Mouse (Mus musculus) heart, postnatal 36 days (tissue): Measurements from ENCODE around the gene Fbxl5. TPM values are rescaled to one million over a fixed set of nuclear protein-coding genes. Genes with fewer than 3 reads are reported as not detected.
A peak's percentile ranks its signal among the peaks of the same experiment; 100 is the strongest.

ENCODE experiments used
- DNase-seq, 2 experiments: peaks; one replicate each; pipeline ENCODE4 v3.0.0; 2021 to 2022
- intact Hi-C: fragments of 180-260 bp; cut with DNase I; formaldehyde crosslinking; loops from one replicate; pipeline ENCODE4 v1.15.1; 2025
- total RNA-seq, 2 experiments: library from RNA; stranded (reverse); gene quantifications; 2 replicates each; pipeline ENCODE4 v1.2.3; 2021

The Fbxl5 gene
- total RNA-seq, 2 experiments from 2014 or later: 37.6 to 38.0 TPM

DNA sequence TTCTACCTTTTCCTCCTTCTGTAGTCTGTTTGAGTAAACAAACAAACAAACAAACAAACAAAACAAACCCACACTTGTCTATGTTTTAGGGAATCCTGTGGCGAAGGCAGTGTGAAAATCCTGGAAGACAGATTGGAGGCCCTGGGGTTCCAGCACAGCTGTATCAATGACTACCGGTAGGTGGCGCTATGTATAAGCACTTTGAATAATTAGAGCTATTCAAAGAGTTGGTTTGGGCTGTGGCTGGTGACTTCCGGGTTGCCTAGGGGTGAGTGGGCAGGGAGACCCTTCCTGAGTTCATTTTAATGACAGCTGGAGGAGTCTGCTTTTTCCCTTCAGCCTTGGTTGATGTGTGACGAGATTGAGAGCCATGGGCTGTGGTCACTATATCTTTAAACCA lies 15.9 kb upstream of the Fbxl5 start:
- intact Hi-C loops: loop anchor here (10.0 kb wide), 1 partner anchor 427 kb away; no protein-coding TSS in a partner anchor
- peak in 1 of 2 experiments; percentile 52 for DNase-seq

DNA sequence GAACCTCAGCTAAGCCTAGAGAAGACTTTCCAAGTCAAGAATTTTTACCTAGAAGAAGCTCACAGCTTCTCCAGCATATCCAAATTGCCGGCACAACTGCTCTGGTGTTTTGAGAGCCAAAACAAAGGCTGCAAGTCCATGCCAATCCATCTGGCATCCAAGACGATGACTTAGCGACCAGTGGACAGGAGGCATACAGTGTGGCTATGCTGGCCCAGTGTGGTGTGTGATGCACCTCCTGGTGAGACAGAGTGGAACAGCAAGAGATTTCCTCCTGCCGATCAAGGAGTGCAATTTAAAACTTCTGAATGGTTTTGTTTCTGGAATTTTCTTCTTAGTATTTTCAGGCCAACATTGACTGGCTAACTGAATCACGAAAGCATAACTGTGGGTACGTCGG lies 15.2 kb upstream of the Fbxl5 start:
- DNase-seq: no peak
- intact Hi-C loops: loop anchor here (10.0 kb wide), 1 partner anchor 428 kb away; no protein-coding TSS in a partner anchor

DNA sequence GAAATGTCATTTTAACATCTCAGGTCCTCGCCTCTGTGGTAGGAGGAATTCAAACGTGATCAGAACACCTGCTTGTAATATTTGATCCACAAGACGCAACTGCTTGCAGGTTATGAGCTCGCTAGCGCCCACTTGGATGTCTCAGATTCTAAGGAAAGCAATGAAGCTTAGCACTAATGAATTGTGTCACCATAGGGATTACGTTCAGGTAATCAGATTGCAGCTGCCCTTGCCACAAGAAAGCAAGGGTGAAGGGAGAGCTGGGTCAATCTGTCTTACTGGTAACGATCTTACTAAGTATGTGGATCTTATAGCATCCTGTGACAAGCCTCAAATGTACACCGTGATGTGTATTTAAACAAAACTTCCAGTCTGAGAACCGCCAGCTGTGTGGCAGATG lies 5.9 kb upstream of the Fbxl5 start:
- DNase-seq: no peak
- intact Hi-C loops: no loop called here

DNA sequence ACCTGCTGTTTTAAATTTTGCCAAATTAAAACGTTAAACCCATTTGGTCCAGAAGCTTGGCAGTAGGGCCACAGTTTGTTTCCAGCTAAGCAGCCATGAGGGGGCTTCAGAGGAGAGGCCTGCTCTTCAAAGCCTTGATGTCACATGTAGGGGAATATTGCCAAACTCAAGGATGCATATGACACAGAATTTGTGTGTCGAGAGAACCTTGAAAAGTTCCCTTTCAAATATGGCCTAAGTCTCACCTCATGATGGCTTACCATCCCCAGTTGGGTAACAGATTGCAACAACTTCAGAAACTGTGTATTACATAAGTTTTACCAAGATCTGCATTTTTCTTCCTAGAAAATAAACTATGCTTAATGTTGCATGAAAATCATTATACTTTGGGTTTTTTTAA lies 5.4 kb upstream of the Fbxl5 start:
- DNase-seq: no peak
- intact Hi-C loops: no loop called here

DNA sequence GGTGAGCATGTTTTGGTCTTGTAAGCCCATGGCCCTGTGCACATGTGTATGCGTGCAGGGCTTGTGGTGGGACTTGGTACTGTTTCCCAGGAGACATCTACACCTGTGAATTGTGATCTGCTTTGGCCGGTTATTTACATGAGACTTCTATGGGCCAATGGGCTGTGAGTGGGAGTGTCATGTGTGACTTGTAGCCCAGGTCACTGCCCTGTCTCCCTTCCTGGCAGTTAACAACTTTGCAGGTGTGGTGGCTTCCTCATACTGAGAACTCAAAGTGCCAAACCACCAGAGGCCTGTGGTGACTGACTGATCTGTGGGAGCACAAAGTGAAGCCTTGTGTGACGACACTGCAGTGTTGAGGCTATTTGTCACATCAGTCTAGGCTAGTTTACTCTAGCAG lies 3.1 kb upstream of the Fbxl5 start:
- no peak for DNase-seq
- intact Hi-C loops: no loop called here

DNA sequence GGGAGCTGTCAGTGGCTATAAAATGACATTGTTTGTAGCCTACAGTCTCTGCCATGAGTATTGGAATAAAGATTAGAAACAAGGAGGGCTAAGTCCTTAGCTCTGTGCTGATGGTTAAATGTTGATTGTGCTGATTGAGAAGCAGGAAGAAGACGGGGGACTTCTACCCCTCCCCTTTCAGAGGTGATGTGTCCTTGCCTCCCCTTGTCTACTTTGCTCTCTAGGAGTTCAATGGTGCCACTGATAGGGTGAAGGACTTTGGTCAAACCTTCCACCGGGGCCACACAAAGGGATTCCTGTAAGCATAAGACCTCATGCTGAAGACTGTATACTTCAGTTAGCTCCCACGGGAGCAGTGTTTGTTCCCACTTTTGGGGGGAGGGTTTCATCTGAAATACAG lies 1.4 kb upstream of the Fbxl5 start:
- no peak for DNase-seq
- intact Hi-C loops: no loop called here

DNA sequence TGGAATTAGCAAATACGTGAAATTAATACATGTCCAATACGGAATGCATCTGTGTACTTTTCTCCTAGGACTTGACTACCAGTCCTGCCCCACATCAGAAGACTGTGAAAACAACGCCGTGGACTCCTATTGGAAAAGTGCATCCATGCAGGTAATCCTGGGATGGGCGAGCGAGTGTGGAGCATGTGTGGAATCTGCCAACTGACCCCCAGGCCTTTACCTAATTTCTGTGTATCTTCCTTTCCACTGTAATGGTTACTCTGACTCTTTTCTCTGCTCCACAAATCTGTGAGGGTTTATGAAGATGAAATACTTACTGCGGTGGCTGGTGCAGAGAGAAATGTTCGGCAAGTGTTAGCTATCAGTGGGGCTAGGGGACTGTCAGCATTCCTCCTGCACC lies 761 bp upstream of the Fbxl5 start:
- intact Hi-C loops: no loop called here
- DNase-seq: no peak

DNA sequence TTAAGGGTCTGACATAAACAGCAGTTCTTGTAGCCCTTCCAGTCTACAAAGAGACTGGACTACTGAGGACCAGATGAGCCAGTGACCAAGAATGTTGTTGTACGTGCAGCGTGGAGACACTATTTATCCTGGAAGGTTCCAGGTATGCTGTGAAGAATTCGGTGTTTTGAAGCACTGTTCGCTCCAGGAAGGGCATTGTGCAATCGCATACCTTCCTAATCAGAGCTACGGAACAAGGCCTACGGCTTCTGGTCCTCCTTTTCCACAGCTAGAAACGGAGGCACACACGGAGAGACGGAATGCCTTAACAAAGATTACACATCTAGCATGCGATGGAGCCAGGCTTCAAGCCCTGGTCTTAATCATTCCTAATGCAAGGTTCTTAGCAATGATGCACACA lies 653 bp downstream of the Fbxl5 start:
- intact Hi-C loops: no loop called here
- DNase-seq: no peak

DNA sequence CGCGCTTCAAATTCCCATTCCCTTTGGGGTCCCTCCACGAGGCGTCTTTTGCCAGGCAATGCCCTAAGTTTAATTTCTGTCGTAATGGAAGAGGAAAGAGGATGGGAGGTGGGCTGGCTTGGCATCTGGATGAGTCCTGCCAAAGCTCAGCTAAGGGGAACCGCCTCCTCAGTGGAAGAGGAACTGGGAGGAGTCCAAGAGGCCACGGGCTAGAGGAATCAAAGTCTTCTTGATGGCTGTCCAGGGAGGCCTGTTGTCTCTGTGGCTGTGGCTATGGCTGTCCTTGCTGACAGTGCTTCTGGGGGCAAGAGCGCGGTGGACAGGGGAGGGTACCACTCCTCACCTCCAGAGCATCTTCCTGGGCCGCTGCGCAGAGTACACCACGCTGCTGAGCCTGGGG lies 2.7 kb downstream of the Fbxl5 start, which contains the start of gene Bst1:
TSS of gene Bst1 (plus strand) at position 191 of the 400 bp plus-strand sequence.
- DNase-seq: peak in 1 of 2 experiments; percentile 7
- intact Hi-C loops: no loop called here

DNA sequence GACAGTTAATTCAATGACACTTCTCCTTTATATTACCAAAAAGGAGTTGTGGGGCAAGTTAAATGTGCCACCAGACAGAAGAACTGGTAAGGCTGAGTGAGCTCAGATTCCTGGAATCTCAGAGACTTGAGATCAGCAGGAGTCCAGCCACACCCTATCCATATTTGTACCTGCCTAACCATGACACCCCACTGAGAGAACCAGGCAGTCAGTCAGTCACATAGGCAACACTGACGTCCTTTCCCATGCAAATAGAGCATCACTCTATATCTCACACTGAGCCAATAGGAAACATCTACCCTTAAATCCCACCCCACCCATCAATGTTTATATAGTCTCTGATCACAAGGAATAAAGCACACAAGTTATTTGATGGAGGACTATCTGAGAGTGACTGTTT lies 5.7 kb downstream of the Fbxl5 start:
- intact Hi-C loops: no loop called here

DNA sequence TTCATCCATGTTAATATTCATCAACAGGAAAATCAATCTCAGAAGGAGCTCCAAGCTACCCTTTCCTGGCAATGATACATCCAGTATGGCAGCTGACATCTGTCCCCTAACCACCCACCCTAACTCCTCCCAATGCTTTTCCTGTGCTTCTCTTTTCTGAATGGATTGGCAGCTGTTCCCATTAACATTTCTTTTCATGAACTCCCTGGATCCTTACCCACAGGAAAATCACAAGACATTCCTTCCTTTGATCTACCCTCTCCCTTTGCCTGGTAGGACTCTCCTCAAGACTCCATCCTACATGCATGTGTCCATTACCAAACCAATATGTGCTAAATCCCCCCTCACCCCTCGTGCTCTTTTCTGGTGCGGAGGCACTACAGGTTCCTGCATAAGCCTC lies 6.9 kb downstream of the Fbxl5 start:
- DNase-seq: no peak
- intact Hi-C loops: no loop called here

More for the DNA sequence above, 5.7 kb downstream of the Fbxl5 start:
- no peak for DNase-seq

DNA sequence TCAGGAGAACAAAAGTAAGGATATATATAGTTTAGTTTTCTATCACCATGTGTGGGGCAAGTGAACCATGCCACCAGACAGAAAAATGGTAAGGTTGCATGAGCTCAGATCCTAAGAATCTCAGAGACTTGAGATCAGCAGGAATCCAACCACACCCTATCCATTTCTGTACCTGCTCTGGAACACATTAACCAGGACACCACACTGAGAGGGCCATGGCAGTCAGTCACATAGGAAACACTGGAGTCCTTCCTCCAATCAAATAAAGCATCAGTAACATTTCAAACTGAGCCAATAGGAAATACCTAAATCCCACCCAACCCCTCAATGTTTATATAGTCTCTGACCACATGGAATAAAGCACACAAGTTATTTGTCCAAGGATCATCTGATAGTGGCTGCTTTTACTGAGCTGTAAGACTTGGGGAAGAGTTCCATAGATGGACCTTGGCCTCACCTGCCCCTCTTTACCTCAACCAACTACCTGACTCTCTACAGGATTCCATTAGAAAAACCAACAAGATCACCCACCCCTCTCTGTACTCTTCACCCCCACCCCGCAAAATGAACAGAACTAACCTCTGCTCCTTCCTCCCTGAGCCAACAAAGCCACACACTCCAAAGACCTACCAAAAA lies 10.9 kb downstream of the Fbxl5 start:
- no peak for DNase-seq
- intact Hi-C loops: no loop called here

DNA sequence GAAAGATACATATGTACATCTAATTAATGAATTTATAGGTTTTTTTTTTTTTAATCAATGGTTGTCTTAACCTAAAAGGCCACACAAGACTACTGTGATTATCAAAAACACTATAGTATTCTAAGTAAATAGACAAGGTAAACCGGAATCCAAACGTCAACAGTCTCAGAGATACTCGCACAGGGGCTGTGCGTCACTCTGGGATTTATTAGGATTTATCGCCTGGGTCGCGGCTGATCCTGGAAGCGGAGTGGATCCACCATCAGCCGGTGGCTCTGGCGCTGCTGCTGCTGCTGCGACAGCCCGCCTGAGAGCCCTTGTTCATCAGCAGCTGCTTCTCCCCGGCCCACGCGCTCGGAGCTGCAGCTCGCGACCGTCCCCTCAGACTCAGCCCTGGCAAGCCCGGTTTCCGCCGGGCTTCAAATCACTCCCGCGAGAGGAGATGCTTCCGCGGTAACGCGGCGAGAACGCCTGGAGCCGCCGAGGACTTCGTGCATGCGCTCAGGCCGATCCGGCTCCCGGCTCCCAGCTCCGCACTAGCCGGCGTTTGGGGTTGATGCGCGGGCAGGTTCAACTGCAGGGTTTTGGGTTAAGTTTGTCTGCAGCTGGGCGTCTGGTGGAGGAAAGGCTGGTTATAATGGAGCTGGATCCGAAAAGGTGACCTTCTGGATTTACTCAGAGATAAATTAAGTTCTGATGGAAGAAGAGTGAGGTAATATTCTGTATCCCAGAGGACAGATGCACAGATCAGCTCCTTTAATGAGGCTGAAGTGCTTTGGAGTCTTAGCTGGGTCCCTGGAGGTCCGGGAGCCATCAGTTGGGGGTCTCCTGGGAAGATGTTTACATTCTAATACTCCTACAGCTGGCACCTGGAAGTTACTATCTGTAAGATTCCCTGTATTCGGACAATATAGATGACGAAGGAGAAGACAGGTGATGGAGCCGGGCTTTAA lies 13.4 kb downstream of the Fbxl5 start:
- DNase-seq: peak; percentile 77 to 78

DNA sequence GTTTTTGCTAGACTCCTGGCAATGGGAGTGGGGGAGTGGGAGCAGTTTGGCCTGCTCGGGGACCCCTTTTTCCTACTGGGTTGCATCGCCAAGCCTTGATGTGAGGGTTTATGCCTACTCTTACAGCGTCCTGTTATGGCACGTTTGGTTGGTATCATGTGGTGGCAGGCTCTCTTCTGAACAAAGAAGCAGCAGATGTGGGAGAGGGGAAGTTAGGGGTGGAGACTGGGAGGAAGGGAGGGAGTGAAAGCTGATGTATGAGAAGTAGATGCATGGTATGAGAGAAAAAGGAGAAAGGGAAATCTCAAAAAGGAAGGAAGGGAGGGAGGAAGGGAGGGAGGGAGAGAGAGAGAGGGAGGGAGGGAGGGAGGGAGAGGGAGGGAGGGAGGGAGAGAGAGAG lies 14.5 kb downstream of the Fbxl5 start:
- intact Hi-C loops: no loop called here
- no peak for DNase-seq

More for the DNA sequence above, 13.4 kb downstream of the Fbxl5 start:
- intact Hi-C loops: no loop called here

DNA sequence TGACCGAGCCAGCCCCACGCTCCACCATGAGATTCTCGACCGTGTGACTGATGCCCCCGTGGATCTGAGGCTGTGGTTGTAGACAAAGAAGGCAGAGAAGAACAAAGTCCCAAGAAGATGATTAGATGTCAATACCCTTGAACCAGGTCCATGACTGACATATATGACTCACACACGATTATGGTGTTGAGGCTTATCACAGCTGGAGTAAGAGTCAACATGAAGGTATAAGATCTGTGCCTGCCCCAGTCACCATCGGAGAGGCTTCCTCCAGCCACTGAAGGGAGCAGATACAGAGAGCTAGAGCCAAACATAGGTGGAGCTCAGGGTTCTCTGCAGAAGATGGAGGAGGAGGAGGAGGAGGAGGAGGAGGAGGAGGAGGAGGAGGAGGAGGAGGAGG lies 15.1 kb downstream of the Fbxl5 start:
- intact Hi-C loops: no loop called here
- no peak for DNase-seq

DNA sequence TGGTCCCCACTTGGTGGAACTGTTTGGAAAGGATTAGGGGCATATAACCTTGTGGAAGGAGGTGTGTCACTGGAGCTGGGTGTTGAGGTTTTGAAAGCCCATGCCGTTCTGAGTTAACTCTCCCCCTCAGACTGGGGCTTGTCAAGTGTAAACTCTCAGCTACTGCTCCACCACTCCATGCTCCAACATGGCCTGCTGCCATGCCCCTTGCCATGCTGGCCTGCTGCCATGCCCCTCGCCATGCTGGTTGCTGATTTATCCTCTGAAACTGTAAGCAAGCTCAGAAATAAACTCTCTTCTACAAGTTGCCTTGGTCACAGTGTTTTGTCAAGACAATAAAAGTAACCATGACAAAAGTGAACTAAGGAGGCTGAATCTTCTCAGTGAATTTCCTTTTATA lies 16.0 kb downstream of the Fbxl5 start:
- intact Hi-C loops: no loop called here
- DNase-seq: no peak

DNA sequence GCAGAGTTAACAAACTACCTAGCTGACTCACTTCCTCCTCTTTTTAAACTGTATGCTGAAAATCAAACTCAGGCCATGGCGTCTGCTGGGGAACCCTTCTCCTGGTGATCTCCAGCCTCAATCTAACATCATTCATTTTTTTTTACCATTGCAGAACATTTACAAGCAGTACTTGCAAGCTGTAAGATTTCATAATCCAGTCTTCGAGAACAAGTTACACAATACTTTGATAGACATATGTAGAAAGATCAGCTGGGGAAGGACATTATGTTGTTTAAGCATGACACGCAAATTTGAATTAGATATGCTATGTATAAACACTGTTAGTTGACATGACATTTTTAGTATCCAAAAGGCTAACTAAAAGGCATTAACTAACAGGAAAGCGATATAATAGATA lies 19.6 kb downstream of the Fbxl5 start:
- intact Hi-C loops: no loop called here
- no peak for DNase-seq

DNA sequence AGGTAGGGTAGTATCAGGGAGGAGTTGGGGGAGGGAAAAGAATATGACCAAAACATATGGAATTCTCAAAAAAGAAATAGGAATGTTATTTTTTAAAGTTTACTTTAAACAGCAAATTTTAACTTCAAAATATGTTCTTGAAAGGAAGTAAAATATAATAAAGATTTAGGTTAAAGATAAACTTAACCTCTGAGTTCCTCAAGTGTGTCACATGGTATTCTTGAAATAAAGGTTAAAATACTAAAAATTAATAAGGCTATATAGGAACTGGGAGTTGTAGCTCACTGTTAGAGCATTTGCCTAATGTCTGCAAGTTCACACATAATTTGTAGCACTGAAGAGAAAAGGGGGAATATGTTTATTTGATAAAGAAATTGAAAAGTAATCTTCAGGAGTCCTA lies 20.2 kb downstream of the Fbxl5 start:
- DNase-seq: no peak
- intact Hi-C loops: no loop called here

DNA sequence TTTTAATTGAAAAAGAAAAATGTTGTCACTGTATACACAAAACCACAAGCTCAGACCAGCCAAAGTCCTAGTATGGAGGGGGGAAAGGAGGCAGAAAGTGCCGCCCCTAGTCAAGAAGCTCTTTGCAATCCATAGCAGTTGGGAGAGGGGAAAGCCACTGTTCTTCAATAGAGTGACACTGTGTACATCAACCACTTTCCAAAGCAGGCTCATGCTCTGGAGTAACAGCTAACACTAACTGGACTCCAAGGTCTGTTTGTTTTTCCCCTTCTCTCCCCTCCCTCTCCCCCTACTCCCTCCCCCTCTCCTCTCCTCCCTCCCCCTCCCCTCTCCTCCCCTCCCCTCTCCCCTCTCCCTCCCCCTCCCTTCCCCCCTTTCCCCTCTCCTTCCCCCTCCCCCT lies 20.7 kb downstream of the Fbxl5 start:
- intact Hi-C loops: no loop called here
- no peak for DNase-seq

DNA sequence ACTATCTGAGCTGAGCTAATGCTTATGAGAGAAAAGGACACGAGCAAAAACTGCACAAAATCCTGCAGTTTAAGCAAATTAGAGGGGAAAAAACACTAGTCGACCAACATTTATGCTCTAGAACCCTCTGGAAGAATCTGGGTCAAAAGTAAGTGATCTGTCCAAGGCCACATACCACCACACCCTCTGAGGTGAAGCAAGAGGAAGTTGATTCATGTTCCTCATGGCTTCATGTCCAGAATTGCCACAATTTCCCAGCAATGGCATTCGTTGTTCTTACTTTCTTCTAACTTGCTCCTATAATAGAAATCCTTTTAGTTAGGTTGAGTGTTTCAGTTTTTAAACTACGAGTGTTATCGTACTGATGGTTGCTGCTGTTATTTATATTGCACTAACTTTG lies 21.9 kb downstream of the Fbxl5 start:
- DNase-seq: no peak
- intact Hi-C loops: no loop called here

DNA sequence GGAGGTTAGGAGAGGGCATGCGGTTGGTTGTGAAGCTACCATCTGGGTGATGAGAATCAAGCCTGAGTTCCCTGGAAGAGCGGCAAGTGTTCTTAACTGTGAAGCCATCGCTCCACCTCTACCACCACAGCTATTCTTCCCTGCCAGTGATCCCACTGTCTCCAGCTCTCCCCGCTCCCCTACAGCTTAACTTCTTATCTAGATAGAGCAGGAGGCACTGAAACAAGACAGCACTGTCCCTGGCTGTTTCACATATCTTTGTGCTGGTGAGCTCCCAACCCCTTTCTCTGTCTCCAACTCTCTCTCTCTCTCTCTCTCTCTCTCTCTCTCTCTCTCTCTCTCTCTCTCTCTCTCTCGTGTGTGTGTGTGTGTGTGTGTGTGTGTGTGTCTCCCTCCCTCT lies 29.1 kb downstream of the Fbxl5 start:
- intact Hi-C loops: no loop called here
- DNase-seq: no peak
